Mouse (Mus musculus): ENCODE data around the gene Mpeg1.

Gene Mpeg1

GRCm38 (mm10) chr19:12460282-12461249 is at the start of gene Mpeg1:
Mpeg1 (plus strand) TSS chr19:12460779.
- DNase-seq (ENCODE audit: low spot score), result no peak

- DNase-seq (ENCODE audit: low spot score), result no peak
These were observed 46.8 kb upstream of the Mpeg1 start for GRCm38 (mm10) chr19:12413737-12414136.

DNA sequence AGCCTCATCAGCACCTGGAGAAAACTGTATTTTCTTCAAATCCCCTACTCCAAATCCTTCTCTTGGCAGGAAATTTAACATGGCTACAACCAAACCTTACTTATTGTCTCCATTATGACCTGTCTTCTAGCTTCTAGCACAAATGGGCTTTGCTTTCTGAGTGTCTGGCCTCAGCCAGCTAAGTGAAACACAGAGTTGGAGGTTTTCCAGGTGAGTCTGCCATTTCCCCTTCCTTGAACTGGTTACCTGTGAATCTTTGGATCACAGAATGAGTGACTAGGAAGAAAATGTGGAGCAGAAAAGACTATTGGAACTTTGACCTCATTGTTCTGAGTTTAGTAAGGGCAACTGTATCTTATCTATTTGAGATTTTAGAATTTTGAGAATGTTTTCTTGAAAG is 43.2 kb upstream of the Mpeg1 start, which contains the start of gene Olfr1441:
TSS of gene Olfr1441 (plus strand) at position 73 of the 400 bp plus-strand sequence.
- DNase-seq (ENCODE audit: low spot score), result no peak

DNA sequence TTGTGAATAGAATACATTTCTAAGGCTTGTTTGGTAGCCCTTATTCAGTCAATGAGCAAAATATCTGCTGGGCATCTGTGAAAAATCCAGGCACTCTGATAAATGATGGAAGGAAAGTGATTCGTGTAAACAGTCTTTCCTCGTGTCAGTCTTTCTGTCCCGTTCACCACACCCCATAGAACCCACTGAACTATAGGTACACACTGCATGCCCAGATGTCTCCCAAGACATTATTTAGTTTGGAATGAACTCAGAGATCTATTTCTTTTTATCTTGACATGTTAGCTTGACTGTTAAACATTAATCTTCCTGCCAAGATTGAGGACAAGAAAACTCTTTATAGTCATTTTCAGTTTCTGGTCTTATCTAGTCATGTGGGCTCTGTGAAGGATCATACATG is 42.3 kb upstream of the Mpeg1 start:
- DNase-seq (ENCODE audit: low spot score), result no peak

- DNase-seq (ENCODE audit: low spot score), result no peak
These were observed 40.0 kb upstream of the Mpeg1 start for GRCm38 (mm10) chr19:12420555-12420954.

- DNase-seq (ENCODE audit: low spot score), result no peak
These were observed 38.9 kb upstream of the Mpeg1 start for GRCm38 (mm10) chr19:12421680-12422079.

DNA sequence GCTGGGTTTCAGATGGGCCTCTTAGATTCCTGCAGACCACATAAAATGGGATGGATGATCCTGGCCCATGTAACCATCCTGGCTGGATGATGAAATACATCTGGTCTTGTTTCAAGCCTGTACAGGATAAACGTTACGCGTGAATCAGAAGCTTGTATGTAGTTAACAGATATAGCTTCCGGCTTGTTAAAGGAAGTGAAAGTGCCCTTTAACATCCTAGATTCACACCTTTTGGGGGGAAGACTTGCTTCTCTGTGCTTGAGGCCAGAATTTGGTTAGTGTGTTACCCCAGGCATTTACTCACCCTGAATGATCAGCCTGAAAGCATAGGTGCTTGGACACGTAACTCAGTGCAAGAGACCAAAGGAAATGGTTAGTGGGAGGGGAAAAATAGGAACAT is 33.5 kb upstream of the Mpeg1 start:
- DNase-seq (ENCODE audit: low spot score), result no peak

GRCm38 (mm10) chr19:12427605-12428004 is 33.0 kb upstream of the Mpeg1 start, which contains the start of gene Pfpl:
Pfpl (plus strand) TSS chr19:12427905.
- DNase-seq (ENCODE audit: low spot score), result no peak

- no peak for DNase-seq (ENCODE audit: low spot score)
These were observed 27.5 kb upstream of the Mpeg1 start for GRCm38 (mm10) chr19:12433033-12433432.

DNA sequence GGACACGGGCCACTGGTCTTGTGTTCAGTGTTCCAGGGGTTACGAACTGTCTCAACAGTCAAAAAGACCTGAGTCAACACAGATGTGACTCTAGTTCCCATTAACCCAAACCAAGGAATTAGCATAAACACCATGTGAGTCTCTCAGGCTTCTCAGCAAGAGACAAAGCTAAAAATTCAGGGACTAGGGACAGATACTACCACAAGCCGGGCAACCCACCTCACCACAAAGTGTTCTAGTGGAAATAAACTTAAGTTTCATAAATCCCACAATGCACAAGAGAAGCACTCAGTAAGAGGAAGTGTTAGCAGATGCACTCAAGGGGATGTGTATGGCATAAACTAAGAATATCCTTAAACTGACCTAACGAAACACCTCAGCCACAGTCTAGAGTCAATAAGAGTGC is 25.6 kb upstream of the Mpeg1 start:
- no peak for DNase-seq (ENCODE audit: low spot score)

DNA sequence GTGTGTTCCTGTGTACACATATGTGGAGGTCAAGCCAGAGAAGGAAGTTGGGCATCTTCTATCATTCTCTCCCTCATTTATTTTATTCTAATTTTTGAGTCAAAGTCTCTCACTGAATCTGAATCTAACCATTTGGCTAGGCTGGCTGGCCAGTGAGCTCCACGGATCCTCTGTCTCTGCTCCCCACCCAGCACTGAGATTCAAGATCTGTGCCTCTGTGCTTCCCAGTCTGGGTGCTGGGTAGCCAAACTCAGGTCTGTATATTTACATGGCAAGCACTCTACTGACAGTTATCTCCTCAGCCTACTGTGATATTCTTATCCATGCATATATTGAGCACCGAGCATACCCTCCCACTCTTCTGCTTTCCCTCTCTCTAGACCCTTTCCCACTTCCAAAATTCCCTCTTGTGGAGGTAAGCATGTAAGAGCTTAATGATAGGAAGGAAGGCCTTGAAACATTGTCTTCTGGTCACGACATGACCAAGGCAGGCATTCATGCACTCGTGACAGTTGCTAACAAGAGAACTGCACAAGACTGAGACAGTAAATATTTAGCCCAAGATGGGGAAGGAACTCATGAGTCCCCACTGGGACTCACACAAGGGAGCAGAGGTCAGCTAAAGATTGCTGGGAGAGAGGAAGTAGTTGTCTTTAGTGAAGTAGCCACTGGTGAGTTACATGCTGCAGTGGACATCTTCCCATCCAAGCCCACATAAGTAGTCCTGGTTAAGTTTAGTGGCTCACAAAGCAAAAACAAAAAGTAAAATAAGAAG is 24.6 kb upstream of the Mpeg1 start:
- DNase-seq (ENCODE audit: low spot score), result no peak

DNA sequence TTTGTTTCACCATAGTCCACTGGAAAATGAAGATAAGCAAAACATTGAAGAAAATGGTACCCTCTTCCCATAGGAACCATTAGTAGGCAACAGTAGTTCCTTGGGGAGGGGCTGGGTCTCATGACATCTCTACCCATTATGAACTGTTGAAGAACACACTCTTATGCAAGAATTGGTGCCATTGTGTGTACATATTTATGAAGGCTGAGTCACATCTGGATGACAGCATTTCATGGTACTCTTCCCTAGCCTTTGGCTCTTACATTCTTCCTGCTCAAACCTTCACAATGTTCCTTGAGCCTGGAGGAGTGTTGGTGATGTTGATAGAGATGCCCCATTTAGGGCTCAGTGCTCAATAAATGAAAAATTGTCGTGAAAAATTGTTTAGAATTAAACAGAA is 21.0 kb upstream of the Mpeg1 start:
- no peak for DNase-seq (ENCODE audit: low spot score)

GRCm38 (mm10) chr19:12440103-12440725 is 20.4 kb upstream of the Mpeg1 start:
- no peak for DNase-seq (ENCODE audit: low spot score)

- no peak for DNase-seq (ENCODE audit: low spot score)
These were observed 18.0 kb upstream of the Mpeg1 start for GRCm38 (mm10) chr19:12442560-12442959.

GRCm38 (mm10) chr19:12445014-12445413 is 15.6 kb upstream of the Mpeg1 start:
- no peak for DNase-seq (ENCODE audit: low spot score)

DNA sequence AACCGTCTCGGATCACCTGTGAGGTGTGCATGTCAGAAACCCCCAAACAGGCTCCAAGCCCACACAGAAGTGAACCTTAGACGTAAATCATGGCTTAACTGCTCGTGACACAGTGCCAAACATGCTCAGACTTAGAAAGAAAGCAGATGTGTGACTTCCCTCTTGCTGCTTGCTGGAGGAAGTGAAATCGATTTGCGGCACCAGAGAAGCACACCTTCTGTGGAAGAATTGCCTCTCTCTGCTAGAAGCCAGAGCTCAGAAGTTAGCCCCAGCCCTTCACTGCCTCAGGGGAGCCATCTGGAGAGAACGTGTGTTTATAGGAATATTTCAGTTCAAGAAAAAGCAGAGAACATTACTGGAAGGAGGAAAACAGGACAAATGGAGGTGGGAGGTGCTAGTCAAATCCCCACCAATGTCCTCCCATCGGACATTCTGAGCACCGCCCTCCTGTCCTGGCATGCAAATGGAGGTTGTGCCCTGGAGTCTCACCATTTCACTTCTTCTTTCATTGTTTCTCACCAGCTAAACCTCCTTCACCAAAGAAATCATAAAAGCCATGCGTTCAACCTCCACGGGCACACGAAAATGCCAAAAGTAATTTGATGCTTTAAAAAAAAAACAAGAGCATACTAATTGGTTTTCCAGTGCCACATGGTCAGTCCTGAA is 3.0 kb upstream of the Mpeg1 start:
- no peak for DNase-seq (ENCODE audit: low spot score)

DNA sequence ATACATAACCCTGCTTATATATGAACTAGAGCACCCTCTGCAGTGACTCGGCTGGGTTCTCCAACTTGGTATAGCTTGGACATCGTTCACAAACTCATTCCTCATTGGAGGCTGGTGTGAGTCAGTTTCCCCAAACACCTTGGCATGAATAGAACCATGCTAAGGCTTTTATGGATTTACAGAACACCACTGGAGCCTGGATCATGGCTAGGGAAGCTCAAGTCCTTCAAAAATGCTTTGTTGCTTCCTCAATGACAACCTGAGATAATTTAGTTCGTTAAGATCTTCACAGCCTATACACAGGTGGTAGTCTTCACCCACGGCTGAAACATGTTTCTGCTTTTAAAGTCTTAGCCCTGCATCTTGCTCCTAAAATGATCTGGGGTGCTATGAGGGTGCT is 1.1 kb upstream of the Mpeg1 start:
- DNase-seq (ENCODE audit: low spot score), result no peak

- DNase-seq (ENCODE audit: low spot score), result no peak
These were observed 2.5 kb downstream of the Mpeg1 start for GRCm38 (mm10) chr19:12462851-12463721.

DNA sequence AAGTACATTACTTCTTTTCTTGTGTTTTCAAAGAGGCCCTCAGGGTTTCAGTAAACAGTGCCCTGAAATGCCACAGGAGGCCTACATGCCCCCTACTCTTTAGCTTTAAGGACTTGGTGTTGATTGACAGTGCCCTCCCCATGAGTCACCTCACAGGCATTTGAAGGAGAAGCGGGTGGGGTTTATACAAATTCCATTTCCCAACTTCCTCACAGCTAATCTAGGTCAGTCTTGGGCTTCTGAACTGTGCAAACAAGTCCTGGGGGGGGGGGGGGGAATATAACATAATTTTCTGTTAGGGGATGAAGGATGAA is 3.1 kb downstream of the Mpeg1 start:
- no peak for DNase-seq (ENCODE audit: low spot score)

GRCm38 (mm10) chr19:12464127-12464526 is 3.5 kb downstream of the Mpeg1 start:
- DNase-seq (ENCODE audit: low spot score), result no peak

- DNase-seq (ENCODE audit: low spot score), result no peak
These were observed 4.1 kb downstream of the Mpeg1 start for GRCm38 (mm10) chr19:12464674-12465073.

Measured in layer of hippocampus, adult 9-10 months (tissue).